Mouse (Mus musculus) MEL (cell line): Measurements from ENCODE around the gene Snrpd3. TPM values are rescaled to one million over a fixed set of nuclear protein-coding genes. Genes with fewer than 3 reads are reported as not detected.

ENCODE experiments used
- DNase-seq: peaks from one replicate; pipeline ENCODE4 v3.0.0; 2011; ENCODE audit warnings: low read depth, low spot score
- H3K27ac ChIP-seq: 2 replicates; pipeline ENCODE4 v1.5.1; 2012; ENCODE audit warnings: low read depth, mild to moderate bottlenecking, control low read depth, low read length, moderate library complexity; ENCODE audit not compliant: control insufficient read depth
- H3K27me3 ChIP-seq, 2 experiments: fragments of 150-350 bp in 1 of 2; sonication (generic) in 1 of 2; 2 replicates each; pipeline ENCODE4 v1.6.1; 2012; ENCODE audit warnings: low read length in 2 of 2, mild to moderate bottlenecking in 2 of 2, improper control_type of control experiment in 1 of 2, moderate library complexity in 1 of 2; ENCODE audit not compliant: insufficient read depth in 2 of 2, control insufficient read depth in 1 of 2
- H3K36me3 ChIP-seq, 2 experiments: 2 replicates each; pipeline ENCODE4 v1.6.1; 2012 to 2014; ENCODE audit warnings: low read length in 2 of 2, improper control_type of control experiment in 1 of 2, inconsistent platforms in 1 of 2, mild to moderate bottlenecking in 1 of 2; ENCODE audit not compliant: insufficient read depth in 2 of 2, control insufficient read depth in 1 of 2
- H3K4me1 ChIP-seq, 2 experiments: fragments of 150-350 bp in 1 of 2; sonication (generic) in 1 of 2; 2 replicates each; pipeline ENCODE4 v1.6.1; 2012; ENCODE audit warnings: low read length in 2 of 2, improper control_type of control experiment in 1 of 2, mild to moderate bottlenecking in 1 of 2; ENCODE audit not compliant: insufficient read depth in 2 of 2, control insufficient read depth in 1 of 2
- H3K4me3 ChIP-seq, 2 experiments: fragments of 150-350 bp in 1 of 2; sonication (generic) in 1 of 2; 2 replicates each; pipeline ENCODE4 v1.5.1; 2012; ENCODE audit warnings: low read depth in 2 of 2, low read length in 2 of 2, mild to moderate bottlenecking in 2 of 2, moderate library complexity in 2 of 2, control low read depth in 1 of 2, improper control_type of control experiment in 1 of 2; ENCODE audit not compliant: control insufficient read depth in 1 of 2, insufficient read depth in 1 of 2
- H3K79me2 ChIP-seq: 2 replicates; pipeline ENCODE4 v1.6.1; 2012; ENCODE audit warnings: mild to moderate bottlenecking, low read length, moderate library complexity; ENCODE audit not compliant: control insufficient read depth, poor library complexity, insufficient read depth
- H3K9ac ChIP-seq: 2 replicates; pipeline ENCODE4 v1.6.1; 2012; ENCODE audit warnings: low read depth, mild to moderate bottlenecking, control low read depth, low read length, moderate library complexity; ENCODE audit not compliant: control insufficient read depth, poor library complexity, severe bottlenecking
- H3K9me3 ChIP-seq: fragments of 150-350 bp; sonication (generic); replicated peaks from 2 replicates; pipeline ENCODE4 v1.6.1; 2012; ENCODE audit warnings: mild to moderate bottlenecking, low read length, improper control_type of control experiment, moderate library complexity; ENCODE audit not compliant: insufficient read depth
- BHLHE40 ChIP-seq: IDR thresholded peaks from 2 replicates; pipeline ENCODE4 v1.6.1; 2012; ENCODE audit warnings: low read depth, mild to moderate bottlenecking, inconsistent platforms, low read length, improper control_type of control experiment, borderline replicate concordance
- CHD1 ChIP-seq: IDR thresholded peaks from 2 replicates; pipeline ENCODE4 v1.6.1; 2012; ENCODE audit warnings: low read depth, mild to moderate bottlenecking, inconsistent platforms, low read length, improper control_type of control experiment
- CTCF ChIP-seq, 3 experiments: IDR thresholded peaks in 2 of 3; conservative IDR thresholded peaks in 1 of 3; 2 replicates each; pipeline ENCODE4 v1.5.1; 2011 to 2012; ENCODE audit warnings: low read length in 3 of 3, low read depth in 2 of 3, mild to moderate bottlenecking in 2 of 3, improper control_type of control experiment in 1 of 3, inconsistent platforms in 1 of 3, mixed read lengths in 1 of 3, moderate library complexity in 1 of 3; ENCODE audit not compliant: control insufficient read depth in 1 of 3, insufficient read depth in 1 of 3, poor library complexity in 1 of 3, severe bottlenecking in 1 of 3
- E2F4 ChIP-seq: IDR thresholded peaks from 2 replicates; pipeline ENCODE4 v1.6.1; 2011; ENCODE audit warnings: low read depth, low read length, improper control_type of control experiment, borderline replicate concordance
- ELF1 ChIP-seq: IDR thresholded peaks from 2 replicates; pipeline ENCODE4 v1.6.1; 2014; ENCODE audit warnings: low read depth, mild to moderate bottlenecking, inconsistent platforms, low read length, improper control_type of control experiment, moderate library complexity
- EP300 ChIP-seq, 2 experiments: IDR thresholded peaks; 2 replicates each; pipeline ENCODE4 v1.6.1; 2011; ENCODE audit warnings: improper control_type of control experiment in 2 of 2, low read length in 2 of 2, low read depth in 1 of 2, mild to moderate bottlenecking in 1 of 2
- ETS1 ChIP-seq: IDR thresholded peaks from 2 replicates; pipeline ENCODE4 v1.6.1; 2012; ENCODE audit warnings: low read depth, mild to moderate bottlenecking, inconsistent platforms, low read length, improper control_type of control experiment, moderate library complexity
- GABPA ChIP-seq: IDR thresholded peaks from 2 replicates; pipeline ENCODE4 v1.6.1; 2012; ENCODE audit warnings: low read depth, mild to moderate bottlenecking, inconsistent platforms, low read length, improper control_type of control experiment, moderate library complexity
- HCFC1 ChIP-seq: IDR thresholded peaks from 2 replicates; pipeline ENCODE4 v1.6.1; 2012; ENCODE audit warnings: low read depth, mild to moderate bottlenecking, inconsistent platforms, low read length, improper control_type of control experiment, moderate library complexity
- JUND ChIP-seq: IDR thresholded peaks from 2 replicates; pipeline ENCODE4 v1.6.1; 2011; ENCODE audit warnings: low read depth, mild to moderate bottlenecking, improper control_type of control experiment, low read length
- KAT2A ChIP-seq: conservative IDR thresholded peaks from 2 replicates; pipeline ENCODE4 v1.6.1; 2012; ENCODE audit warnings: low read depth, low read length, improper control_type of control experiment, inconsistent platforms
- MAFK ChIP-seq: IDR thresholded peaks from 2 replicates; pipeline ENCODE4 v1.6.1; 2011; ENCODE audit warnings: low read depth, mild to moderate bottlenecking, low read length, improper control_type of control experiment, borderline replicate concordance
- MAX ChIP-seq: IDR thresholded peaks from 2 replicates; pipeline ENCODE4 v1.6.1; 2011; ENCODE audit warnings: low read length, improper control_type of control experiment
- MAZ ChIP-seq: IDR thresholded peaks from 2 replicates; pipeline ENCODE4 v1.6.1; 2012; ENCODE audit warnings: low read depth, mild to moderate bottlenecking, inconsistent platforms, low read length, improper control_type of control experiment
- MEF2A ChIP-seq: IDR thresholded peaks from 2 replicates; pipeline ENCODE4 v1.6.1; 2014; ENCODE audit warnings: low read depth, mild to moderate bottlenecking, inconsistent platforms, low read length, improper control_type of control experiment; ENCODE audit not compliant: poor library complexity, insufficient replicate concordance, severe bottlenecking; ENCODE audit errors: extremely low read depth
- MYB ChIP-seq: IDR thresholded peaks from 2 replicates; pipeline ENCODE4 v1.6.1; 2011; ENCODE audit warnings: mild to moderate bottlenecking, low read depth, low read length, improper control_type of control experiment
- NELFE ChIP-seq: IDR thresholded peaks from 2 replicates; pipeline ENCODE4 v1.6.1; 2011; ENCODE audit warnings: low read depth, low read length, improper control_type of control experiment
- NRF1 ChIP-seq: IDR thresholded peaks from 2 replicates; pipeline ENCODE4 v1.6.1; 2014; ENCODE audit warnings: low read depth, mild to moderate bottlenecking, inconsistent platforms, low read length, improper control_type of control experiment, moderate library complexity; ENCODE audit not compliant: poor library complexity, insufficient read depth, severe bottlenecking
- RAD21 ChIP-seq: IDR thresholded peaks from 2 replicates; pipeline ENCODE4 v1.6.1; 2011; ENCODE audit warnings: mild to moderate bottlenecking, low read depth, low read length, improper control_type of control experiment
- SMC3 ChIP-seq: IDR thresholded peaks from 2 replicates; pipeline ENCODE4 v1.6.1; 2011; ENCODE audit warnings: low read depth, low read length, improper control_type of control experiment
- TAL1 ChIP-seq: IDR thresholded peaks from 2 replicates; pipeline ENCODE4 v1.6.1; 2012; ENCODE audit warnings: mild to moderate bottlenecking, inconsistent platforms, low read length, moderate library complexity, mixed read lengths
- TCF12 ChIP-seq: IDR thresholded peaks from 2 replicates; pipeline ENCODE4 v1.6.1; 2014; ENCODE audit warnings: low read depth, mild to moderate bottlenecking, inconsistent platforms, low read length, improper control_type of control experiment, moderate library complexity
- UBTF ChIP-seq: IDR thresholded peaks from 2 replicates; pipeline ENCODE4 v1.6.1; 2012; ENCODE audit warnings: low read depth, mild to moderate bottlenecking, inconsistent platforms, low read length, improper control_type of control experiment, moderate library complexity, borderline replicate concordance; ENCODE audit not compliant: insufficient read depth
- USF1 ChIP-seq: IDR thresholded peaks from 2 replicates; pipeline ENCODE4 v1.6.1; 2014; ENCODE audit warnings: low read depth, mild to moderate bottlenecking, inconsistent platforms, low read length, improper control_type of control experiment, moderate library complexity
- ZC3H11A ChIP-seq: IDR thresholded peaks from 2 replicates; pipeline ENCODE4 v1.6.1; 2012; ENCODE audit warnings: low read depth, mild to moderate bottlenecking, inconsistent platforms, low read length, improper control_type of control experiment
- ZKSCAN1 ChIP-seq: IDR thresholded peaks from 2 replicates; pipeline ENCODE4 v1.6.1; 2012; ENCODE audit warnings: low read depth, mild to moderate bottlenecking, inconsistent platforms, low read length, improper control_type of control experiment, moderate library complexity
- ZNF384 ChIP-seq: IDR thresholded peaks from 2 replicates; pipeline ENCODE4 v1.6.1; 2012; ENCODE audit warnings: low read depth, mild to moderate bottlenecking, inconsistent platforms, low read length, improper control_type of control experiment
- polyA plus RNA-seq, 2 experiments: library from polyadenylated mRNA; stranded (reverse) in 1 of 2; unstranded in 1 of 2; fragments of >175 nt in 1 of 2; fragments of >200 nt in 1 of 2; gene quantifications; 2 replicates each; pipeline versions ENCODE4 v1.2.1 to v1.2.4; 2012; ENCODE audit warnings: low replicate concordance in 2 of 2, low read depth in 1 of 2; ENCODE audit not compliant: insufficient read length in 2 of 2, insufficient read depth in 1 of 2, missing spikeins in 1 of 2
- total RNA-seq: library from RNA; depleted of rRNA; stranded (reverse); fragments of 300-350 nt; gene quantifications from 2 replicates; pipeline ENCODE4 v1.2.3, GENCODE M21; 2012

The Snrpd3 gene
- total and polyA plus RNA-seq, 3 experiments, result 155 to 643 TPM; not detected in 1

GRCm38 (mm10) chr10:75479955-75480354 lies 37.4 kb upstream of the Snrpd3 start:
- Histone ChIP-seq H3K27me3 (0 out of 4 replicates have a peak, but pooled peaks cover 1 to 2% of the 10 kb centered on the region in 2 experiments), H3K79me2 (no peaks in the 10 kb centered on the region), H3K4me1 (no peaks in the 10 kb centered on the region), H3K4me3 (no peak overlapping the region), H3K9me3 (no peaks in the 10 kb centered on the region), H3K36me3 (no peaks in the 10 kb centered on the region), H3K9ac (no peak overlapping the region), H3K27ac (no peak overlapping the region)
- TF ChIP-seq GABPA (no peak), SMC3 (no peak), CTCF (IDR thresholded peaks at IDR 0.05 in 2 of 3, conservative IDR thresholded peaks at IDR 0.05 in 1 of 3; ENCODE audit: control insufficient read depth in 1 of 3, insufficient read depth in 1 of 3, low read depth in 2 of 3, low read length in 3 of 3, poor library complexity in 1 of 3, severe bottlenecking in 1 of 3) (no peak), UBTF (no peak), ZKSCAN1 (no peak), MAZ (no peak), TCF12 (no peak), E2F4 (no peak), MAX (no peak), ETS1 (no peak), ELF1 (no peak), JUND (no peak), KAT2A (no peak), ZNF384 (no peak)
- DNase-seq, result no peak

DNA sequence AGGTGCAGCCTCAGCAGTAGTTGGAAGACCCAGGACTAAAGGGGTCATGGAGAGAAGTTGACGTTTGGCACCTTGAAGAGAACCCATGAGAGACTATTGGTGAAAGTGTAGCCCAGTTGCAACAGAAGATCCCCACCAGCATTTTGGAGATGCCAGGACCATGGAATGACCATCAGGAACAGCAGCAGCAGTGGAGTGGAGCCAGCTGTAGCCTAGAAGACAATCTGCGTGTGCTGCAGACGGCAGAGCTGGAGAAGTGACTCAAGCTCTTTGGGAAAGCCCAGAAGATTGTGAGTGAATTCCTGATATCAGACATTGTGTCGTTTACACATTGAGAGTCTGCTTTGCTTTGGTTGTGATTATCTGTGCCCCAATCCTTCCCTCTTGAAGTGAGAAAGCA lies 35.6 kb upstream of the Snrpd3 start:
- Histone ChIP-seq H3K4me3 (no peak overlapping the region), H3K9me3 (no peaks in the 10 kb centered on the region), H3K27ac (no peak overlapping the region), H3K36me3 (no peaks in the 10 kb centered on the region), H3K27me3 (0 out of 4 replicates have a peak, but pooled peaks cover 1 to 2% of the 10 kb centered on the region in 2 experiments), H3K79me2 (no peaks in the 10 kb centered on the region), H3K4me1 (no peaks in the 10 kb centered on the region), H3K9ac (no peak overlapping the region)
- no peak for DNase-seq
- TF ChIP-seq TCF12 (no peak), SMC3 (no peak), CHD1 (no peak), BHLHE40 (no peak), HCFC1 (no peak), NELFE (no peak), USF1 (no peak), MEF2A (no peak), ETS1 (no peak), KAT2A (no peak), MAZ (no peak), MAFK (no peak), NRF1 (no peak), TAL1 (no peak), ZC3H11A (no peak), MYB (no peak), RAD21 (no peak), ZNF384 (no peak), EP300 (IDR thresholded peaks at IDR 0.05; ENCODE audit: low read depth in 1 of 2, low read length in 2 of 2) (no peak)
